Mouse (Mus musculus): ENCODE measurements around the gene Tgm5. TPM values are rescaled to one million over a fixed set of nuclear protein-coding genes. Genes with fewer than 3 reads are reported as not detected.
A peak's percentile ranks its signal among the peaks of the same experiment; 100 is the strongest.
"Not testable (repeated sequence)": the region's sequence is repeated elsewhere in the genome, so short reads cannot be mapped to it uniquely, and the experiment has no call there.

The Tgm5 gene
- polyA plus RNA-seq, 1 experiment from 2014 or later: 0.86 TPM

DNA sequence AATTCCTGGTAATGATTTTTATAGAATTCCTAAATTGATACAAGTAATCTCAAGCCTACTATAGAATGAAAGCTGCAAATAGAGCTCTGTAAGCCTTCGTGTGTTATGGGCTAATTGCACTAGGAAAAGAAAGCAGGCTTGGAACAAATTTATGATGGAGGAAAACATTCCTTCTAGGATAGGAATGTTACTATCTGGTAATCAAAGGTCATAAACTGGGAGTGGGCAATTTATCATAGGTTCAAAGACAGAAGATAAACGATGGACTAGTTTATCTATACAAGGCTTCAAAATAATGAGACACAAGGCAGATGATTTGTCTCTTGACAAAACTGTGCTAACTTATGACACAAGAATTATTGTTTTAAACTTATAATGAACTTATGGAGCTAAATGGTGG, 24.3 kb downstream of the Tgm5 start:
- no peak overlapping the region for H3K4me3 ChIP-seq (ENCODE audit: low read depth, low read length)
- H3K27me3 ChIP-seq (replicated peaks; ENCODE audit: control insufficient read depth, insufficient read depth, low read length): no peaks in the 10 kb centered on the region
- ATAC-seq (ENCODE audit: low read depth) (no peak), DNase-seq (ENCODE audit: low spot score) (no peak)
- no peak overlapping the region for H3K27ac ChIP-seq (replicated peaks; ENCODE audit: low read depth, low read length)
- H3K9me3 ChIP-seq (ENCODE audit: control insufficient read depth, low read length): no peaks in the 10 kb centered on the region
- no peak overlapping the region for H3K4me2 ChIP-seq (ENCODE audit: low read depth, low read length)
- no peaks in the 10 kb centered on the region for H3K36me3 ChIP-seq (ENCODE audit: control insufficient read depth, insufficient read depth, low read length)
- H3K4me1 ChIP-seq (ENCODE audit: control insufficient read depth, insufficient read depth, low read length): no peaks in the 10 kb centered on the region
- H3K9ac ChIP-seq (ENCODE audit: low read depth, low read length): no peak overlapping the region
- 78% methylated on average over 2 of the region's 2 CpGs for WGBS

DNA sequence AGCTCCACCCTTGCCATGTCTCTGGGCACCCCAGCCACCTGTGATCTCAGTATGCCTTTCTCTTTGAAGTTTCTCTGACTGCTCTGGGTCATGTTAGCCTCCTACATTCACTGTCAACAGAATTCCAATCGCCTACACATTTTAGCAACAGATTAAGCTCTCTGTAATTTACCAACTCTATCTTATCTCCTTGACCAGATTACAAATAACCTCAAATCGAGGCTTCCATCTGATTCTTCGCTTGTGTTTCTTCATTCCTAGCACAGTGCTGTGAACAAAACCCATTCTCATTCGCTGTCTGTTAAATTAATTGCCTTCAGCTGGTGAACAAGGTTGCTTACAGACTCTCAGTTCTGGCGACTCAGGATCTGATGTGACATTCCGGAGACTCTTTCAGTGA, 27.6 kb downstream of the Tgm5 start:
- Histone ChIP-seq H3K27ac (replicated peaks; ENCODE audit: low read depth, low read length) (no peak overlapping the region), H3K27me3 (replicated peaks; ENCODE audit: control insufficient read depth, insufficient read depth, low read length) (no peaks in the 10 kb centered on the region), H3K4me1 (ENCODE audit: control insufficient read depth, insufficient read depth, low read length) (no peaks in the 10 kb centered on the region), H3K4me3 (ENCODE audit: low read depth, low read length) (no peak overlapping the region), H3K9me3 (ENCODE audit: control insufficient read depth, low read length) (no peaks in the 10 kb centered on the region), H3K9ac (ENCODE audit: low read depth, low read length) (no peak overlapping the region), H3K4me2 (ENCODE audit: low read depth, low read length) (no peak overlapping the region), H3K36me3 (ENCODE audit: control insufficient read depth, insufficient read depth, low read length) (no peaks in the 10 kb centered on the region)
- no peak for DNase-seq (ENCODE audit: low spot score)
- ATAC-seq (ENCODE audit: low read depth): no peak
- 67% methylated on average over 6 of the region's 6 CpGs for WGBS

DNA sequence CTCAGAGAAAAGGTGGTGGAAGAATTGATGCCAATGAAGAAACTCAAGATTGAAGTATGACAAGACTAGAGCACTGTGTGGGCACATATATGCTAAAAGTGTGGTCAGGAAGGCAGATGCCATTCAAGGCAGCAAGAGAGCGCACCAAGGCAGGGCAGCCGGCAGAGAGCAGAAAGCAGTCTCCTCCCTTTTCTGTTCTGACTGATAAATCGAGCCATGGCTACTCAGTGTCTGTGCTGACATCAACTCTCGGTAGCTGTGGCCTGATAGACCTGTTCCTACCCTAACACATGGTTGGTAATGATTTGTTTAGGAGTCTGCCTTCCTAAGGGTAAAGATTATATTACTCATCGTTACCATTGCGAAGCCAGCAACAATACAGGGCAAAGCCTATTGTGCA, 29.7 kb downstream of the Tgm5 start:
- Histone ChIP-seq H3K27me3 (replicated peaks; ENCODE audit: control insufficient read depth, insufficient read depth, low read length) (no peaks in the 10 kb centered on the region), H3K27ac (replicated peaks; ENCODE audit: low read depth, low read length) (no peak overlapping the region), H3K4me2 (ENCODE audit: low read depth, low read length) (no peak overlapping the region), H3K4me3 (ENCODE audit: low read depth, low read length) (no peak overlapping the region), H3K9ac (ENCODE audit: low read depth, low read length) (no peak overlapping the region), H3K4me1 (ENCODE audit: control insufficient read depth, insufficient read depth, low read length) (no peaks in the 10 kb centered on the region), H3K36me3 (ENCODE audit: control insufficient read depth, insufficient read depth, low read length) (no peaks in the 10 kb centered on the region), H3K9me3 (ENCODE audit: control insufficient read depth, low read length) (no peaks in the 10 kb centered on the region)
- DNase-seq (ENCODE audit: low spot score) (no peak), ATAC-seq (ENCODE audit: low read depth) (no peak)
- 81% methylated on average over 6 of the region's 6 CpGs for WGBS

DNA sequence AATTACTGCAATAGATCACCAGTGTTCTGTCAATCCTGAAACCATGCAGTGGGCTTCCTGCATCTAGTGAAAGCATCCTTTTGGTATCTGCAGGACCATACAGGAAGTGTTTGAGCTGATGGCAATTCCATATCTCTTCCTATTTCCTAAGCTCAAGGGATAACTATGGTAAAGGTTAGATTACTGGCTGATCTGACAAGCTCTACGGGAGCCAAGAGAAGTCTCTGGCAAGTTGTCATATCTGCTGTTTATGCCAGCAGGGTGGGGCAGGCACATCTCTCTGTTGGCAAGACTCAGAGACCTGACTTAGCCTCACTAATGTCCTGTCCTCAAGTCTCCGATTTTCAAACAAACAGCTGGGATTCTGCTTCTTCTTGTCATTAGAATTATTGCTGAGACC, 31.6 kb downstream of the Tgm5 start:
- Histone ChIP-seq H3K4me1 (ENCODE audit: control insufficient read depth, insufficient read depth, low read length) (no peaks in the 10 kb centered on the region), H3K4me3 (ENCODE audit: low read depth, low read length) (no peak overlapping the region), H3K4me2 (ENCODE audit: low read depth, low read length) (no peak overlapping the region), H3K27ac (replicated peaks; ENCODE audit: low read depth, low read length) (no peak overlapping the region), H3K9me3 (ENCODE audit: control insufficient read depth, low read length) (no peaks in the 10 kb centered on the region), H3K27me3 (replicated peaks; ENCODE audit: control insufficient read depth, insufficient read depth, low read length) (no peaks in the 10 kb centered on the region), H3K36me3 (ENCODE audit: control insufficient read depth, insufficient read depth, low read length) (no peaks in the 10 kb centered on the region), H3K9ac (ENCODE audit: low read depth, low read length) (no peak overlapping the region)
- DNase-seq (ENCODE audit: low spot score): no peak
- ATAC-seq (ENCODE audit: low read depth): no peak
- WGBS: 77% methylated on average over 2 of the region's 2 CpGs

DNA sequence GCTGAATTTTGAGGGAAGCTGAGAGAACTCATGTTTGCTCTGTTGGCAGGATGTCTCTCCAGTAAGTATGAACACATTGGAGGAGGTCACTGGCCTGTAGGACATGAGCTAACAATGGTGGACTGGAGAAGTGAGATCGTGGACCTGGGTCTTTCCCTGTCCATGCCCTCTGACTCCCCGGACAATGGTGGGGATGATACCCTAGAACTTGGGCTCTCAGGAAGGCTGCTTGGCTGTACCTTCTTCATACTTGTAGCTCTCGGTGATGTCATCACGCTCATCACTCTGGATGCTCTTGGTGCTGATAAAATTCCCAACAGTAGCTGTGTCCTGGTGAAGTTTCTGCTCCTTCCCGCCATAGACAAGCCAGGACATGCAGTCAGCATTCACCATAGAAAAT, 33.5 kb downstream of the Tgm5 start:
- Histone ChIP-seq H3K4me1 (ENCODE audit: control insufficient read depth, insufficient read depth, low read length) (no peaks in the 10 kb centered on the region), H3K27me3 (replicated peaks; ENCODE audit: control insufficient read depth, insufficient read depth, low read length) (no peaks in the 10 kb centered on the region), H3K9me3 (ENCODE audit: control insufficient read depth, low read length) (no peaks in the 10 kb centered on the region), H3K9ac (ENCODE audit: low read depth, low read length) (no peak overlapping the region), H3K4me2 (ENCODE audit: low read depth, low read length) (no peak overlapping the region), H3K36me3 (ENCODE audit: control insufficient read depth, insufficient read depth, low read length) (no peaks in the 10 kb centered on the region), H3K4me3 (ENCODE audit: low read depth, low read length) (no peak overlapping the region), H3K27ac (replicated peaks; ENCODE audit: low read depth, low read length) (no peak overlapping the region)
- DNase-seq (ENCODE audit: low spot score) (no peak), ATAC-seq (ENCODE audit: low read depth) (no peak)
- 89% methylated on average over 5 of the region's 5 CpGs for WGBS

- H3K27me3 ChIP-seq (replicated peaks; ENCODE audit: control insufficient read depth, insufficient read depth, low read length): no peaks in the 10 kb centered on the region
- DNase-seq (ENCODE audit: low spot score): no peak
Measured at GRCm38 (mm10) chr2:121045653-121046052, 40.0 kb downstream of the Tgm5 start.

GRCm38 (mm10) chr2:121041098-121041497, 44.5 kb downstream of the Tgm5 start:
- 51% methylated on average over 5 of the region's 5 CpGs for WGBS
- DNase-seq (ENCODE audit: low spot score): peak; percentile 54
- ATAC-seq (ENCODE audit: low read depth): no peak
- no peaks in the 10 kb centered on the region for H3K36me3 ChIP-seq (ENCODE audit: control insufficient read depth, insufficient read depth, low read length)
- no peak overlapping the region for H3K9ac ChIP-seq (ENCODE audit: low read depth, low read length)
- H3K27me3 ChIP-seq (replicated peaks; ENCODE audit: control insufficient read depth, insufficient read depth, low read length): no peaks in the 10 kb centered on the region
- H3K4me3 ChIP-seq (ENCODE audit: low read depth, low read length): no peak overlapping the region
- H3K4me2 ChIP-seq (ENCODE audit: low read depth, low read length): no peak overlapping the region
- H3K4me1 ChIP-seq (ENCODE audit: control insufficient read depth, insufficient read depth, low read length): no peaks in the 10 kb centered on the region
- no peak overlapping the region for H3K27ac ChIP-seq (replicated peaks; ENCODE audit: low read depth, low read length)
- H3K9me3 ChIP-seq (ENCODE audit: control insufficient read depth, low read length): no peaks in the 10 kb centered on the region

More at GRCm38 (mm10) chr2:121045653-121046052, 40.0 kb downstream of the Tgm5 start:
- Histone ChIP-seq H3K9ac (ENCODE audit: low read depth, low read length) (no peak overlapping the region), H3K4me1 (ENCODE audit: control insufficient read depth, insufficient read depth, low read length) (no peaks in the 10 kb centered on the region), H3K4me3 (ENCODE audit: low read depth, low read length) (no peak overlapping the region), H3K36me3 (ENCODE audit: control insufficient read depth, insufficient read depth, low read length) (no peaks in the 10 kb centered on the region), H3K27ac (replicated peaks; ENCODE audit: low read depth, low read length) (no peak overlapping the region), H3K4me2 (ENCODE audit: low read depth, low read length) (no peak overlapping the region), H3K9me3 (ENCODE audit: control insufficient read depth, low read length) (no peaks in the 10 kb centered on the region)
- WGBS: 79% methylated on average over 4 of the region's 4 CpGs
- no peak for ATAC-seq (ENCODE audit: low read depth)

- no peak for ATAC-seq (ENCODE audit: low read depth)
- Histone ChIP-seq H3K4me2 (ENCODE audit: low read depth, low read length) (no peak overlapping the region), H3K27me3 (replicated peaks; ENCODE audit: control insufficient read depth, insufficient read depth, low read length) (no peaks in the 10 kb centered on the region), H3K27ac (replicated peaks; ENCODE audit: low read depth, low read length) (no peak overlapping the region), H3K4me1 (ENCODE audit: control insufficient read depth, insufficient read depth, low read length) (no peaks in the 10 kb centered on the region), H3K4me3 (ENCODE audit: low read depth, low read length) (no peak overlapping the region), H3K9me3 (ENCODE audit: control insufficient read depth, low read length) (no peaks in the 10 kb centered on the region), H3K9ac (ENCODE audit: low read depth, low read length) (no peak overlapping the region), H3K36me3 (ENCODE audit: control insufficient read depth, insufficient read depth, low read length) (no peaks in the 10 kb centered on the region)
- 87% methylated on average over 1 of the region's 1 CpGs for WGBS
- DNase-seq (ENCODE audit: low spot score): no peak
Measured at GRCm38 (mm10) chr2:121039382-121039781, 46.3 kb downstream of the Tgm5 start.

DNA sequence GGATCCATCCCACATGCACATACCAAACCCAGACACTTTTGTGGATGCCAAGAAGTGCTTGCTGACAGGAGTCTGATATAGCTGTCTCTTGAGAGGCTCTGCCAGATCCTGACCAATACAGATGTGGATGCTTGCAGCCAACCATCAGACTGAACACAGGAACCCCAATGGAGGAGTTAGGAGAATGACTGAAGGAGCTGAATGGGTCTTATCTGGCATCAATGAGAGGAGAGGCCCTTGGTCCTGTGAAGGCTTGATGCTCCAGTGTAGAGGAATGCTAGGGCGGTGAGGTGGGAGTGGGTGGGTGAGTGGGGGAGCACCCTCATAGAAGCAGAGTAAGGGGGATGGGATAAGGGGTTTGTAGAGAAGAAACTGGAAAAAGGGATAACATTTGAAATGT, 46.8 kb downstream of the Tgm5 start:
- 94% methylated on average over 1 of the region's 1 CpGs for WGBS

More for the DNA sequence above, 46.8 kb downstream of the Tgm5 start:
- not testable (repeated sequence) for H3K9ac ChIP-seq (ENCODE audit: low read depth, low read length); H3K4me3 ChIP-seq (ENCODE audit: low read depth, low read length); H3K4me1 ChIP-seq (ENCODE audit: control insufficient read depth, insufficient read depth, low read length); H3K27ac ChIP-seq (replicated peaks; ENCODE audit: low read depth, low read length); H3K4me2 ChIP-seq (ENCODE audit: low read depth, low read length); H3K27me3 ChIP-seq (replicated peaks; ENCODE audit: control insufficient read depth, insufficient read depth, low read length); DNase-seq (ENCODE audit: low spot score); H3K9me3 ChIP-seq (ENCODE audit: control insufficient read depth, low read length); ATAC-seq (ENCODE audit: low read depth); H3K36me3 ChIP-seq (ENCODE audit: control insufficient read depth, insufficient read depth, low read length)
